Mouse (Mus musculus) olfactory bulb, adult 2 months (tissue): Measurements from ENCODE around the gene Prps1l1.

Source experiments
- CTCF ChIP-seq: fragments of 200-500 bp; IDR thresholded peaks from 2 replicates; pipeline ENCODE4 v1.5.1; 2012; ENCODE audit warnings: low read depth, mild to moderate bottlenecking, low read length, moderate library complexity; ENCODE audit not compliant: insufficient read depth
- POLR2A ChIP-seq: fragments of 200-500 bp; IDR thresholded peaks from 2 replicates; pipeline ENCODE4 v1.6.1; 2012; ENCODE audit warnings: mild to moderate bottlenecking, low read depth, low read length, moderate library complexity; ENCODE audit not compliant: insufficient read depth

DNA sequence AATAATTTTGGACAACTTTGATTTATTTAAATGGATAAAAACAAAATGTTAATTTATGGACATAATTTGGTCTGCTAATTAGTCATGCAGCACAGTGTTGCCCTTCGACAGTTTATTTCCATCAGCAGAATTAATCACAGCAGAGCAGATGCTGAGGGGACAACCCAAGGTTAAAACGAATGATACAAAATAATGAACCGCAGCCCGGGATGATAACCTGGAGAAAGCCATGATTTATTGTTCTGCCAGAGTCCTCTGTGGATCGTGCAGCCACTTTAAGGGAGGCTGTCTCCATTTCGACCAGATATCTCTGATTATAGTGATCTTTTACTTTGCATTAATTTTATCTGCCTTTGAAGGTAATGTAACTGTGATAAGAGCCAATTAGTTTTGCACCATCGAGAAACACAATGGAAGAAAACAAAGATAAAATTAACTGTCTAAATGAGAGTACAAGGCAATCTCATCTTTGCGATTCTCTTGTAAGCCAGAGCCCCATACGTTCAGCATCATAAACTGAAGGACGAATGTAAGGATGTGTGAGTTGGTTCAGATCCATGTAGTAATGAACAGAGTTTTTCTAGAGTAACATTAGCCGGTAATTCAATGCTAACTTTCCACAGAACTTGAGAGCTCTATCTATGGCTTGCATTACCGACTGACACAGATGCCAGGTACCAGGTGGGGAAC lies 14.4 kb downstream of the Prps1l1 start:
- TF ChIP-seq CTCF, result no peak
- no peak for TF ChIP-seq POLR2A
